Mouse (Mus musculus) kidney, adult 2 months (tissue): ENCODE results near the gene Gm44596. TPM values are rescaled to one million over a fixed set of nuclear protein-coding genes. Genes with fewer than 3 reads are reported as not detected.

Experiments used
- DNase-seq: peaks from one replicate; pipeline ENCODE4 v3.0.0; 2021
- H3K27ac ChIP-seq: fragments of 200-500 bp; 2 replicates; pipeline ENCODE4 v1.5.1; 2012; ENCODE audit warnings: low read depth, low read length, control low read depth, inconsistent platforms; ENCODE audit not compliant: insufficient read depth
- H3K27me3 ChIP-seq: fragments of 200-500 bp; replicated peaks from 2 replicates; pipeline ENCODE4 v1.6.1; 2012; ENCODE audit warnings: mild to moderate bottlenecking, moderate library complexity, low read length, inconsistent platforms; ENCODE audit not compliant: control insufficient read depth, insufficient read depth
- H3K36me3 ChIP-seq: fragments of 200-500 bp; 2 replicates; pipeline ENCODE4 v1.6.1; 2012; ENCODE audit warnings: mild to moderate bottlenecking, moderate library complexity, low read length, inconsistent platforms; ENCODE audit not compliant: control insufficient read depth, insufficient read depth
- H3K4me1 ChIP-seq: fragments of 200-500 bp; 2 replicates; pipeline ENCODE4 v1.6.1; 2011; ENCODE audit warnings: low read length; ENCODE audit not compliant: control insufficient read depth, insufficient read depth
- H3K4me3 ChIP-seq: fragments of 200-500 bp; 2 replicates; pipeline ENCODE4 v1.5.1; 2011; ENCODE audit warnings: mild to moderate bottlenecking, low read depth, low read length, control low read depth; ENCODE audit not compliant: insufficient read depth
- CTCF ChIP-seq: fragments of 200-500 bp; conservative IDR thresholded peaks from 2 replicates; pipeline ENCODE4 v1.5.1; 2011; ENCODE audit warnings: low read depth, mild to moderate bottlenecking, control low read depth, low read length, moderate library complexity, mixed read lengths; ENCODE audit not compliant: insufficient read depth, insufficient read length
- POLR2A ChIP-seq: fragments of 200-500 bp; IDR thresholded peaks from one replicate; pipeline ENCODE4 v1.6.1; 2011; ENCODE audit warnings: low read depth, low read length, control low read depth
- WGBS: fragments of 180-500 bp; shearing (Covaris S2); methylation state at CpG from one replicate; pipeline ENCODE4 v1.1.7; 2018; 5-methylcytosine and 5-hydroxymethylcytosine counted together
- polyA plus RNA-seq: library from polyadenylated mRNA; depleted of rRNA; stranded (reverse); fragments of >200 nt; gene quantifications from 2 replicates; pipeline ENCODE4 v1.2.3, GENCODE M21; 2012

Gm44596 gene
- polyA plus RNA-seq, 1 experiment = not detected

- H3K27ac ChIP-seq = no peak overlapping the region
- WGBS = 96% methylated on average over 2 of the region's 2 CpGs
- H3K27me3 ChIP-seq = no peaks in the 10 kb centered on the region
- DNase-seq = no peak
- H3K4me3 ChIP-seq = no peak overlapping the region
- TF ChIP-seq CTCF (no peak), POLR2A (no peak)
- peaks cover 6% of the 10 kb centered on the region; the same call in 1 of the 2 replicates for H3K4me1 ChIP-seq
- H3K36me3 ChIP-seq = peaks cover 10% of the 10 kb centered on the region; the same call in 1 of the 2 replicates
These were observed 54.0 kb downstream of the Gm44596 start for GRCm38 (mm10) chr6:128429300-128429699.

GRCm38 (mm10) chr6:128429826-128430225 is 54.5 kb downstream of the Gm44596 start:
- H3K36me3 ChIP-seq = peaks cover 10% of the 10 kb centered on the region; the same call in 1 of the 2 replicates
- no peak overlapping the region for H3K4me3 ChIP-seq
- H3K27me3 ChIP-seq = no peaks in the 10 kb centered on the region
- DNase-seq = no peak
- no peak overlapping the region for H3K27ac ChIP-seq
- H3K4me1 ChIP-seq = peaks cover 6% of the 10 kb centered on the region; the same call in 1 of the 2 replicates
- no peak for TF ChIP-seq CTCF
- no peak for TF ChIP-seq POLR2A
- 82% methylated on average over 6 of the region's 6 CpGs for WGBS

- peak; percentile 50 for DNase-seq
- Histone ChIP-seq H3K27ac (no peak overlapping the region), H3K36me3 (peaks cover 10% of the 10 kb centered on the region; the same call in 1 of the 2 replicates), H3K4me3 (no peak overlapping the region), H3K4me1 (peaks cover 6% of the 10 kb centered on the region; the same call in 1 of the 2 replicates), H3K27me3 (no peaks in the 10 kb centered on the region)
- WGBS = 57% methylated on average over 13 of the region's 13 CpGs
- no peak for TF ChIP-seq CTCF
- TF ChIP-seq POLR2A = no peak
These were observed 57.1 kb downstream of the Gm44596 start for GRCm38 (mm10) chr6:128432356-128432915.

GRCm38 (mm10) chr6:128433566-128433965 is 58.3 kb downstream of the Gm44596 start:
- no peak for TF ChIP-seq POLR2A
- TF ChIP-seq CTCF = no peak
- Histone ChIP-seq H3K27ac (no peak overlapping the region), H3K4me3 (no peak overlapping the region), H3K36me3 (peaks cover 10% of the 10 kb centered on the region; the same call in 1 of the 2 replicates), H3K27me3 (no peaks in the 10 kb centered on the region), H3K4me1 (peaks cover 6% of the 10 kb centered on the region; the same call in 1 of the 2 replicates)
- DNase-seq = no peak
- 89% methylated on average over 13 of the region's 13 CpGs for WGBS

- DNase-seq = peak; percentile 94
- Histone ChIP-seq H3K27ac (no peak overlapping the region), H3K4me3 (no peak overlapping the region), H3K4me1 (peaks cover 6% of the 10 kb centered on the region), H3K27me3 (no peaks in the 10 kb centered on the region), H3K36me3 (peaks cover 10% of the 10 kb centered on the region; the same call in 1 of the 2 replicates)
- TF ChIP-seq POLR2A (no peak), CTCF (no peak)
- WGBS = 20% methylated on average over 5 of the region's 5 CpGs
These were observed 60.2 kb downstream of the Gm44596 start for GRCm38 (mm10) chr6:128435474-128435873.

- H3K36me3 ChIP-seq = peaks cover 10% of the 10 kb centered on the region; the same call in 1 of the 2 replicates
- TF ChIP-seq CTCF = no peak
- TF ChIP-seq POLR2A = no peak
- H3K27ac ChIP-seq = no peak overlapping the region
- H3K4me1 ChIP-seq = peaks cover 6% of the 10 kb centered on the region
- H3K27me3 ChIP-seq = no peaks in the 10 kb centered on the region
- H3K4me3 ChIP-seq = no peak overlapping the region
- WGBS = 76% methylated on average over 8 of the region's 8 CpGs
- no peak for DNase-seq
These were observed 61.2 kb downstream of the Gm44596 start for GRCm38 (mm10) chr6:128436356-128437005.

GRCm38 (mm10) chr6:128437288-128437687 is 62.0 kb downstream of the Gm44596 start:
- no peaks in the 10 kb centered on the region for H3K27me3 ChIP-seq
- H3K27ac ChIP-seq = peak overlapping the region; percentile 91
- TF ChIP-seq CTCF = no peak
- no peak for TF ChIP-seq POLR2A
- H3K36me3 ChIP-seq = peaks cover 8% of the 10 kb centered on the region; the same call in 1 of the 2 replicates
- H3K4me1 ChIP-seq = peaks cover 6% of the 10 kb centered on the region
- WGBS = 8% methylated on average over 10 of the region's 10 CpGs
- H3K4me3 ChIP-seq = peak overlapping the region; percentile 94
- DNase-seq = no peak
